Mouse (Mus musculus) heart, postnatal 4 days (tissue): ENCODE measurements at regions not wholly inside any gene's neighbourhood (a gene's known extent, or its start where the extent isn't known, plus 50 kb on each side); places are given as distances from the start of the nearest gene placed in this dataset.
A peak's percentile ranks its signal among the peaks of the same experiment; 100 is the strongest.
"Not testable (repeated sequence)": the region's sequence is repeated elsewhere in the genome, so short reads cannot be mapped to it uniquely, and the experiment has no call there.

Source experiments
- DNase-seq: peaks from one replicate; pipeline ENCODE4 v3.0.0; 2021

DNA sequence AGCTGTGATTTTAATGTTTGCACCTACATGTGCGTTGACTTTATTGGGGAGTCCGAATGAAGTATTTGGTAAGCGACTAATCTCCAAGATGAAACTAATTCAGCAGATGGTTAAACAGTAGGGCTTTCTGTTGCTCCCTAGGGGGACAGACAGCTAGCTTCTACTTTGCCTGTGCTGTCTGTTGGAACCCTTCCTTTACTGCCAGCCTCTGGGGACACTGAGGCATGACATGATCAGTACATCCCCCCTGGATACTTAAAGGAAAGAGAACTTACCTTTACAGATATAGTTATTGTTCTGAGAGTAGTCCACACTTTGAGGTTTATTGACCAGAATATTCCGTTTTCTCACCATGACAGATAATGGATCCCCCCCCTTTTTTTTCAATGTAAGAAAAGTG is 289.8 kb upstream of the Ift57 start:
- DNase-seq: no peak

DNA sequence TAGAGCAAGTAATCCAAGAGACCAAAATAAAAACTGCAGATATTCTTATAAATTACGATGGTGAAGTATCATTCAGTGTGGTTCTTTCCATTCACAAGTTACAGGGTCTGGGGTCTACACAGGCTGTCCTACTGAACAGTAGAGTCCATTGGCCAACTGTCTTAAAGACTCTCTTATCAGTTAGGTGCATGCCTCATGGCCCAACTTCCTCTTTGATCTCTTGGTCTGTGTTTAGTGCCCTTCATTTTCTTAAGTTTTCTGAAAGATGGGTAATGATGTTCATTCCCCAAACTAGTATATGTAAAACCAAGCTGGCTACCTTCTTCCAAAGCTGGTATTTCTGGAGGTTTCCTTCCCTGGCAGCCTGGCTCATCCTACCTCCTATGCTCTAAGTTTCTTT is 268.7 kb upstream of the Ift57 start:
- DNase-seq: no peak

DNA sequence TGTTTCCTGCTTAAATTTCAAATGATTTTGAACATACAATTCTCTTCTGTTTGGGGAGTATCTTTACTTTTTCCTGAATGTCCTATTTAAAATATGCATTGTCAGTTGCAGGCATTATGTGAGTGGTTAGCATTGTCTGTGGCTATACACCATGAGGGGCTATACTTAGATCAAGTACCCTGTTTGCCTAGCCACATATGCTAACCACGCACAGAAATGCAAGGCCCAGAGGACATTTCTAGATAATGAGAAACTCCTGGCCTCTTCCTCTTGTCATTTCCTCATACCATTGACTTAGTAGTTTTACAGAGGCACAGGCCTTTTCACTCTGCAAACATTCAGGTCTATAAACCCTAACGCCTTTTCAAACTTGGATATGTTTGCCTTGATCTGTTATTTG is 267.1 kb upstream of the Ift57 start:
- DNase-seq: no peak

DNA sequence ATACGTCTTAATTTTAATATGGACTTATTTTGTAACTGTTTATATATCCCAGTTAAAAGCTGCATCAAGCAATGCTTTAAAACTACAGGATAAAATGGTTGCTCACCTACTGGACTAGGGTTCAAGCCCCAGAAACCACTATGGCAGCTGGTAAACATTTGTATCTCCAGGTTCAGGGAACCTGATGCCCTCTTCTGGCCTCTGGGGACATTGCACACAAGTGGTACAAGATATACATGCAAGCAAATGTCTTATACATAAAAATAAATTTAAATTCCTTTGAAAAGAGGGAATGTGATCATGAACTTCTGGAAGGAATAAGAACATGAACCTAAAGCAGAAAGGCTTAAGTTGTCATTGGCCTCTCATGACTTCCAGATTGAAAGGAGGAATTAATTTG is 257.8 kb upstream of the Ift57 start:
- peak; percentile 14 for DNase-seq

DNA sequence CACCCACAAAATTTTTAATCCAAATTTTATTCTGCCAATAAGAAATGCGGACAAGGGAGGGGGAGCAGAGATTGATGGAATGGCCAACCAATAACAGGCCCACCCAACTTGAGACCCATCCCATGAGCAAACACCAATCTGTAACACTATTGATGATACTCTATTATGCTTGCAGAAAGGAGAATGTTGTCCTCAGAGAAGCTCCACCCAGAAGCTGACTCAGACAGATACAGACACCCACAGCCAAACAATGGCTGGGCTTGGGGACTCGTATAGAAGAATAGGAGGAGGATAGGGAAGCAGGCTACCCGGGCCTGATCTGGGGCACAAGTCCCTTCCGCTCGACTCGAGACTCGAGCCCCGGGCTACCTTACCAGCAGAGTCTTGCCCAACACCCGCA is 251.7 kb upstream of the Ift57 start:
- DNase-seq: not testable (repeated sequence)

DNA sequence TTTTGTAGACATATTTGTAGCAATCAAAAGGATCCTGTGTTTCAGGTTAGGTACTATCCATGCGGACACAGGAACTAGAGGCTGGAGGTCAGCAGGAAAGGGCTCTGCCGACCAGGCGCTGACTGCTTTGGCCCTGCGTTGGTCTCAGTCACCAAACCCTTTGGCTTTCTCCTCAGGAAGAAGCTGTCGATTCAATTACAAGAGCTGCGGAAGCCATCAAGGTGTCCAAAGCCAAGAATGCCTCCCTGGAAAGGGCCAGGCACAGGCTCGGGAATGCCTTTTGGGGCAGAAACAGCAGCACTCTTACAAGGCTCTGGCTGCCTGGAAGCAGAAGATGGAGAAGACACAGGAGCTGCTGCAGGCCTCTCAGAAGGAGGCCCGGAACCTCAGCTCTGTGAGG is 205.2 kb upstream of the Ift57 start:
- no peak for DNase-seq

DNA sequence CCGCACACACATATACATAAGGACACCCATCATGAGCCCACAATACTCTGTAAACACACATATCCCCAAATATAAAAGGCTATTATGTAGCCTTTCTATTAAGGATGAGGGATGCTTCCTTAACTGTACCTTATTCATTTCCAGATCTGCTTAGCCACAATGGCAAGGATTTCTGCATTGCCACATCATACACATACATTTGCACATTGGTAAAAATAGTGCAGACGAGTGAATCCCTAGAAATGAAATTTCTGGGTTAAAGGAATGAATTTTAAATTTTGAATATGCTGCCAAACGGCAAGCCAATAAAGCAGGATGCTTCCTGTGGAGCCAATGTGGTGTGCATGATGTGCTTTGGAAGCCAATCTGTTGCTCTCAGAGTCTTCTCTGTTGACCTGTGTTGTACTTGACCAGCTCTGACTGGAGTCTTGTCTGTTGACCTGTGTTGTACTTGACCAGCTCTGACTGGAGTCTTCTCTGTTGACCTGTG is 201.5 kb upstream of the Ift57 start:
- DNase-seq: no peak

DNA sequence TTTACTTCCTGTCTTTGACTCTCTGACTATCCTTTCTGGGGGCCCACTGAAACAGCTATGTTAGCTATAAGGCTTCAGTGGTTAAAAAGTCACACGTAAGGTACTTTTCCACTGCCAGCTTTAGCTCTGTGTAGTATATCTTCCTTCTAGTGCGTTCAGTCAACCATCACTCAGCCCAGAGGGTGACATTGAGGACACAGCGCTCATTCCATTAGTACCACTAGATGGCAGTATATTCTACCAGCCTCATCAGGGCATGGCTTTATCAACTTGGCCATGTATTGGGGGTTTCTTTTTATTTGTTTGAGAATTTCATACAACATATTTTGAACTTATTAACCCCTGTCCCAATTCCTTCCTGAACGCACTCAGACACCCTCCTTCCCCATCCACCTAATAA is 198.2 kb upstream of the Ift57 start:
- peak; percentile 30 for DNase-seq

DNA sequence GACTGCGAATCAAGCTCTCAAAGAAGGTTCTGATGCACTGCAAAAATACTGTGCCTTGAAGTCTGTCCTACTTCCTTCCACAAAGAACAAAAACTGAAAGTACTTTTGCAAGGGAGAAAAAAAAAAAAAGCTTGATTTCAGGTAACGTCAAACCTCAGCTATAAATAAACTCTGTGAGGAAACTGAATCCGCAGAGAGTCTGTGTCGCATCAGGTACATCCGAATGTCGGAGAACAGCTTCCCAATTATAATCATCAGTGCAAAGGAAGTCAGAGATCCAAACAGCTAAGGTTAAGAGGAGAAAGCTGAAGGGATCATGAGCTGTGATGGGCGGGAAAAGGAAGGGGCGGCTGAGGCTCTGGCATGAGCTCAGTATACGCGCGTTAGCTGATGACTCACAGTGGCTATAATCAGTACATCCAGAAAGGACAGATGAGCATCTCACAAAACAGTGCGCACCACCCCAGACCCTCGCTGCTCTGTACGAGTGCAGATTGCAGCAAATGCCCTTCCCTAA is 195.1 kb upstream of the Ift57 start:
- peak; percentile 12 for DNase-seq

DNA sequence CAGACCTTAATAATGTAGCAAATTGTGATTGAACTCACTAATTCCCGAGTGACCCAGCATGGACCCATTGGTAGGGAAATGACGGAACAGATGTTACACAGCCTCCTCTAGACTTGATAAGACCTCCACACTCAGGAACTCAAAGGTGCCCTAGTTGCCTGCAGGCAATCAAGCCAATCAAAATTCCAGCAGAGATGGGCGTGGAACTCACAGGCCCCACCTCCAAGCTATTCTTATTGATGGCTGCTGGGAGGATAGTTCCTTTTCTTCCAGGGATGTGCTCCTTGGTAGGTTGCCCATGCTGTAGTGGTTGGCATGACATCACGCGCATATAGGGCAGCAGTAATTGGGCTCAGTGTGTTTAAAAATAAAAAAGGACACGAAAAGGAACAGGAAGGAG is 194.4 kb upstream of the Ift57 start:
- DNase-seq: no peak

DNA sequence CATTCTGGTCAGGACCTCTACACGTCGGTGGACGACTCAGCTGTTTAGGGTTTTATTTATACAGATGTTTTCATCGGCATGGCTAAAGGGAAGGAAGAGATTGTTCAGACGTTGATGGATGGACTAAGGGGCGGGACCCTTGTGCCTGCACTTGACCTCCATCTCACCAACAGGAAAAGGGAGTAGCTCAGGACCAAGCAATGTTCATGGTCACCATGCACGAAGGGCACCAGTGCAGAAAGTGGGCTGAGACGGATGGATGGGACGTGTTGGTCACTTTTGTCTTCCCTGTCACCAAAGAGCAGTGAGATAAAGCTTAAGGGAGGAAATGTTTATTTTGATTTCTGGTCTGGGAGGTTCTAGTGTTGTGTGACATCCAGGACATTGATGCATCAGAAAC is 193.8 kb upstream of the Ift57 start:
- no peak for DNase-seq

DNA sequence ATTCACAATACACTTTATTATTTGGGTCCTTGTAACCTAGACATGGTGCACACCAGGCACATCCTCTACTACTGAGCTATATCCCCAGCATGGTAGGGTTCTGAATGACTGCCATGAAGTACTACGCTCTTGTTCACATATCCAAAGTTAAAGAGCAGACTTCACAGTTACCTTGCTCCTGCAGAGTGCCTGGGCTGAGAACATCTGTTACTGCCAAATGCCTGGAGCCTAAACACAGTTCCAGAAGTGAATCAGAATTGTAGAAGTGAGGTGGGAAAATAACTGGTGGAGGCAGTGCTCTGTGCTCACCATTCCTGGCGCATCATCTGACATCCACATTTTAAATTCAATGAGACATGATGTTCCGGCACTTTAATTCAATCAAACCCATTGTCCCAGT is 180.2 kb upstream of the Ift57 start:
- DNase-seq: no peak

DNA sequence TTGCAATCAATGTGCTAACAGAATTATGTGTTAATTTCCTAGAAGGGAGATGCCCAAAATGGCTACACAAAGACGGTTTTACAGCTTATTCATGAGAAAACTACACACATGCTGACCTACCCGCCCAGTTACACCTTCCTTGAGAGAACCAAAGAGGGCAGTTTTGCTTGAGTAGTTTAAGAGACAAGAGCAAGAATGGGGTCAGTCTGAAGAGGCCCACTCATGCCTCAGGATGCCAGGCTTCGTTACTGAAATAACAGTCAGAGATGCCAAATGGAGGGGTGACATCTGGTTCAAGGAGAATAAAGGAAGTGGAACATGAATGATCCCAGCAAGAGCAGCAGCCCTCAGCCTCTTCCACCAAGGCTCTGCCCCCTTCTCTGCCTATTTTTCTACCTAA is 178.6 kb upstream of the Ift57 start:
- no peak for DNase-seq

DNA sequence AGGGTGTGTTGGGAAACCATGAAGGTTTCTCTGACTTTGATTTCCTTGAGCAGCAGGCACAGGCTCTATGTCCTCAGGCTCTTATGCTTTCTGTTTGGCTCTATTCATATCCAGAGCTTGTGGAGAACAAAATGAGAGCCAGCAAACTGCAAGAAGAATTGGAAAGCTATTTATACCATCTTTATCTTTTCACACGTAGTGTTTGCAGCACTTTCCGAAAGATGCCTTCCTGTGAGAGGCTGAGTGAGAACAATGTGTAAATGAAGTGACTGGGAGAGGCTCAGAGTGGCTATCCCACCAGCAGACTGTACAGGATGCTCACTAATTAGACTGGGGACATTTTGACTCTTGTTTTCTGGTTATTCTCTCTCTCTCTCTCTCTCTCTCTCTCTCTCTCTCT is 177.3 kb upstream of the Ift57 start:
- no peak for DNase-seq

DNA sequence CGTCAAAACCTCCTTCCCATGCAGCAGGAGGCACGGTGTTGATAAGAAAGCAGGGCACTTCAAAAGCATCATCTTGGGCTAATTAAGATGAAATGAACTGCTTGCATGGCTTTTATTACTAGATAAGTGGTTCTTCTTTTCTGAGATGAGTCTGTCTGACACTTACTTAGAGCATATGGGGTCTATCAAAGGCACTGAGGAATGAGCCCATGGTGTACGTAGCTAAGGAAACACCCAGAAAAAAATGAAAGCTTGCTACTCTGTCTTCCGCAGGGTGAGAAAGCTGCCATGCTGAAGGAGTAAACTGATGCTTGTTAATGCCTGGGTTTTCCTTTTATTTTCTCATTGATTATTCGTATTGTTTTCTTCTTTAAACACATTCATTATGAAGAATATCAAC is 176.5 kb upstream of the Ift57 start:
- no peak for DNase-seq

DNA sequence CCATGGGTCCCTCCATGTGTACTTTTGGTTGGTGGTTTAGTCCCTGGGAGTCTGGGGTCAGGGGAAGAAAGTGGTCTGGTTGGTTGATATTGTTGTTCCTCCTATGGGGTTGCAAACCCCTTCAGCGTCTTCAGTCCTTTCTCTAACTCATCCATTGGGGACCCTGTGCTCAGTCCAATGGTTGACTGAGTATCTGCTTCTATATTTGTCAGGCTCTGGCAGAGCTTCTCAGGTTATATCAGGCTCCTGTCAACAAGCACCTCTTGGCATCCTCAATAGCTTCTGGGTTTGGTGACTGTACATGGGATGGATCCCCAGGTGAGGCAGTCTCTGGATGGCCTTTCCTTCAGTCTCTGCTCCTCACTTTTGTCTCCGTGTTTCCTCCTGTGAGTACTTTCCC is 170.4 kb upstream of the Ift57 start:
- not testable (repeated sequence) for DNase-seq

DNA sequence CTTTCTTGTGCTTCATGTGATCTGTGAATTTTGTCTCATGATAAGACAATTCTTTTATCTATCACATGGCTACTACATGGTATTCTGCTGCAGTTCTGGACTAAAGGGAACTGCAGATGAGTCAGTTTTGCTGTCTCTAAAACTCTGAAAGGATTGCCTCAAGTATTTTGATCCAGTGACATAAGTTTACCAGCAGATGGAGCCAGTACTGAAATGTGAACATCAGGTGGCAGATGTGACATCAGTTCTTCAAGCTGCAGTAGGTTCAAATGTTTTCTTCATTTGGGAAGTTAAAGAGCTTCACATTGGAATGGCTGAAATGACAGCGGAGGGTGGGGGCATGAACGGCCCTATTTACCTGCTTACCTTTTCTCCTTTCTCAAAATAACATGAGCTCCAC is 170.0 kb upstream of the Ift57 start:
- DNase-seq: no peak

DNA sequence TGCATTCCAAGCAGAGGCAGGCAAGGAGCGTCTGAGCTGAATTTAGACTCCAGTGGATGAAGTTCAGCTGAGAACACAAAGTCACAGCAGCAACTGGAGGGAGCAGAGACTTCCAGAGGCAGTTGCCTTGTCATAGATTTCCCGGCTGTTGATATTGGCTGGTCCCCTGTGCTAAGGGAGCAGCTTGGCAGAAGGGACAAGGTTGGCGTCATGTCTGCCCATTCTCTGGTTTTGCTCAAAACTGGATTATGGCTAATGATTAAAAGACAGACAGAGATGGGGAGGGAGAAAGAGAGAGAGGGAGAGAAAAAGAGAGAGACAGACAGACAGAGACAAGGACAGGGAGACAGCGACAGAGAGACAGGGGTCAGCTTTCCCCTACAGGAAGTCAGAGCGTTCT is 169.0 kb upstream of the Ift57 start:
- no peak for DNase-seq

DNA sequence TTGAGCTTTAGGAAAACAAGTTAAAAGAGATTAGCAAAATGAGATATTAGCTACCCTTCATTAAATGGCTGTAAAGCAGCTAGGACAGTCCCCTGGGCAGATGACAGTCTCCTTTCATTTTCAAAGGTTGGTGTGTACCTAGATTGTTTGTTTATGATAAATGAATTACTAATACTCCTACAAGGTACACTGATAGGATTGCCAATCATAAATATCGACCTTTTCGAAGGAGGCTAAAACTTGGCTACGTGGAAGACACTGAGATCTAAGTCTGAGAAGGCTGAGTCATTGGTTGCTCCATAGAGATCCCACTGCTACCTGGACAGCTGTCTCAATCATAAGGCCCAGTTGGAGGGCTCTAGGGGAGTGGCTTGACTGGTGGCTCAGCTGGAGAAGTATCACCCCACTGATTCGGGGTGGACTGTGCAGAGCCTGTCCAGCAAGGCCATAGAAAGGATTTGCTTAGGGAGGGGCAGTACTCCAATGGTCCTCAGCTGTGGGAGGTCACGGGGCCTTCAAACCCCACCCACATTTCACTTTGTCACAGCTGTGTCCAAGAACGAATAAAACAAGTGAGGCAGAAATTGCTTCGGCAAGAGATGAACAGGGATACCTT is 166.9 kb upstream of the Ift57 start:
- DNase-seq: no peak

DNA sequence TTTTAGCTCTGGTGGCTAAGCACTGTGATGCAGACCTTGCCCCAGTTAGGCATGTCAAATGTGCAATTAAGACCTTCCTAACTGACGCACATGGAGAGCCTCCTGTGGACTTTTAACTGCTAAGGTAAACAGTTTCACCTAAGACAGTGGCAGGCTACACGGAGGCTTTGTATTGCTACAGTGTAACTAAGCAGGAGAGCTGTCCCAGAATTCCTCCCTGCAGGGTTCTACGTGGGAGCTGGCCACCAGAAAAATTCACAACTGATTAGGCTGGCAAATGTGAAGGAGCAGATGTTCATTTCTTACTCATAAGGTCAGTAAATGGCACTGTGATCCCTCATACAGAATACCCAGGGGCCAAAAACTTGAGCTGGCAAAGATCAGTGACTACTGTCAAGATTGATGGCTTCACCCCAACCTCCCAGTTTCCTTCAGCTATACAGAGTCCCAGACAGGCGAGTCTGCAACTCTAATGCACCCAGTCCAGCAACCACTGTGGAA is 165.5 kb upstream of the Ift57 start:
- no peak for DNase-seq

DNA sequence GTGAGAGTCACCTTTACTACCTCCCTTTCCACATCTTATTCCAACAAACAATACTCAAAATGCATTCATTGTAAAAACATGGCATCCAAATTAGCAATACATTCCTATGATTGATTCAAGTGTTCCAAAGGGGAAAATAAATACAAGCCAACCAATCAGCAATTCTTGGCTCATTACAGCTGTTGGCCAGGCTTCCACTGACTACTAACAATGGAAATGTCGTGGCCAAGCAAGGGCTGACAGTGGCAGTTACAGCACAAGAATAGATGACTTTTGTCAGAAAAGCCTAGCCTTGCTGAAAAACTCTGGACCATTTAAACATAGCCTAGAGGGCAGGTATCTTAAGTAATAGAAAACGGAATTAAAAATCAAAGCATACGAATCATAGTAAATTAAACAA is 148.8 kb upstream of the Ift57 start:
- DNase-seq: no peak

DNA sequence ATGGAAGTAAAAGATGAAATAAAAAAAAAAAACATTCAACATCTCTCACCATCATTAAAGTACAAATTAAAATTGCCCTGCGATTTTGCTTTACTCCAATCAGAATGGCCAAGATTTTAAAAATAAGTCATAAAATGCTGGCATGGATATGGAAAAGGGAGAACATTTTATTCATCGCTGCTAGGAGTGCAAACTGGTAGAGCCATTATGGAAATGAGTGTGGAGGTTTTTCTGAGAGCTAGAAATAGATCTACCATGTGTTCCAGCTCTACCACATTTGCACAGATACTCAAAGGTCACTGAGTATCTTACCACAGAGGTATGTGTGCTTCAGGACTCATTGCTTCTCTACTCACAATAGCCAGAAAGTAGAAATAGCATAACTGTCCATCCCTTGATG is 129.0 kb upstream of the Ift57 start:
- no peak for DNase-seq

DNA sequence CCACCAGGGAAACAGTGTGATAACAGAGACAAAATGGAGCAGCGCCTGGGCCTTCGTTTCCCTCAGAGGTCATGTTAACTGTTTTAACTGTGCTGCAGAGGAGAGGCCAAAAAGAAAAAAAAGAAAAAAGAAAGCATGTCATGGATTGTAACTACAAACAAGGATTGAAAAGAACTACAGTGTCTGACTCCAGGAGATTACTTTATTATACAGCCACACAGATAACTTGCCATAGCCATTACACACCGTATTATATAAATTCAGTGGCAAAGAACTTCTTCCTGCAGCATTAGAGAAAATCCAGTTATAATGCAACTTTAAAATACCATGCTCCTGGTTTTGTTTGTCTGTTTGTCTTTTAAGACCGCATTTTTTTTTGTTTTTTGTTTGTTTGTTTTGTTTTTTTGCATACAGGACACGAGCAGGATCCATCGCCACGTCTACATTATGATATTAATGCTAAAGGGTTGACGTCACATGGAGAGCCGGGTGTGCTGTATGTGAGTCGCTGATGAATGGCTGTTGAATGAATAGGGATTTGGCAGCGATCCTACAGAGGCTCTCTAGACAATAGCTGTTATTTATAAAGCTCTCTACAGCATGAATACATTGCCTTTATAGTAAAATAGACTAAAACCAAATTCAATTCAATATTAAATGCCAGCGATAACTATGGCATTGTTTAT is 126.4 kb upstream of the Ift57 start:
- DNase-seq: peak; percentile 6

DNA sequence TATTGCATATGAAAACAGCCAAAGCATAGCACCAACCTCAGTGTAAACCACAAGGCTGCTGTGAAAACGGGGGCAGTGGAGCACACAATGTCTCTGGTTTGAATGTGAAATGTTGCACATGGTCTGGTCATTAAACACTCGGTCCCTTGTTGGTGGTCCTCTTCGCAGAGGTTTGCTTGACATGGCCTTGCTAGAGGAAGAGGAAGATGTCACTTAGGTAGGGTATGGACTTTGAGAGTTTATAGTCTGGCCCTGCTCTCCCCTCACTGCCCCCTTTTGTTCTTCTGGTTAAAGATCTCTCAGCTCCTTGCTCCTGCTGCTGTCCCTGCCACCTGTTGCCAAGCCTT is 125.9 kb upstream of the Ift57 start:
- no peak for DNase-seq
